Mouse (Mus musculus) hindlimb bud, embryonic 11.5 days (tissue): ENCODE measurements around the gene Hsd17b1.

ENCODE experiments used
- DNase-seq: peaks from one replicate; pipeline ENCODE4 v3.0.0-alpha.2; 2012; ENCODE audit warnings: low read depth, low spot score; ENCODE audit errors: extremely low spot score

Gene Hsd17b1

DNA sequence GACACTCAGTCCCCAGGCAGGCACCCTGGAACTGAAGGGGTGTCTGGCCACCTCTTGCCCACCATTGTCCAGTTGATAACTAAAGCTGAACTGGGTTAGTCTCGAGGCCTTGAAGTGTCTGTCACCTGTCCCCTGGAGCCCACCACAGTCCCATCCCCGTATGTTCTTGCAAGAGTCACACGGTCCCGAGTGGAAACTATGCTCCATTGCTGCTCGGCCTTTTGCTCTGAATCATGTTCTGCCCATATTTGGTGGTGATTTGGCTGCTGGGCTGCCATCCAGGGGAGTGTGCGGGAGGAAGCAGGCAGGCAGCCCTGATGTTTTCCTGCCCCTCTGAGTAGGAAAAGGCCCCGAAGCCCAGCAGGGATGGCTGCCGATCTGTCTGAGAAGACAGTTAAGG lies 18.1 kb upstream of the Hsd17b1 start:
- DNase-seq: no peak

DNA sequence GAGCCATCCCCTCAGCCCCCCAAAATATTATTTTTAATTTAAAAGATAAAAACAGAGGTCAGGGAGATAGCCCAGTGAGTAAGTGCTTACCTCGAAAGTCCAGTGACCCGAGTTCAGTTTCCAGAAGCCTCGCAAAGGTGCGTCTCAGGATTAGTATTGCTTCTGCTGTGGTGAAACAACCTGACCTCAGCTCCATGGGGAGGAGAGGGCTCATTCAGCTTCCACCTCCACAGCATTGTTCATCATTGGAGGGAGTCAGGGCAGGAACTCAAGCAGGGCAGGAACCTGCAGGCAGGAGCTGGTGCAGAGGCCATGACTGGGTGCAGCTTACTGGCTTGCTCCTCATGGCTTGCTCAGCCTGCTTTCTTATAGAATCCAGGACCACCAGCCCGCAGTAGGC lies 17.2 kb upstream of the Hsd17b1 start:
- DNase-seq: no peak

- no peak for DNase-seq
These were observed 15.9 kb upstream of the Hsd17b1 start for GRCm38 (mm10) chr11:101062165-101062884.

- DNase-seq: no peak
These were observed 15.1 kb upstream of the Hsd17b1 start for GRCm38 (mm10) chr11:101062971-101063675.

GRCm38 (mm10) chr11:101063676-101064327 lies 14.4 kb upstream of the Hsd17b1 start:
- no peak for DNase-seq

DNA sequence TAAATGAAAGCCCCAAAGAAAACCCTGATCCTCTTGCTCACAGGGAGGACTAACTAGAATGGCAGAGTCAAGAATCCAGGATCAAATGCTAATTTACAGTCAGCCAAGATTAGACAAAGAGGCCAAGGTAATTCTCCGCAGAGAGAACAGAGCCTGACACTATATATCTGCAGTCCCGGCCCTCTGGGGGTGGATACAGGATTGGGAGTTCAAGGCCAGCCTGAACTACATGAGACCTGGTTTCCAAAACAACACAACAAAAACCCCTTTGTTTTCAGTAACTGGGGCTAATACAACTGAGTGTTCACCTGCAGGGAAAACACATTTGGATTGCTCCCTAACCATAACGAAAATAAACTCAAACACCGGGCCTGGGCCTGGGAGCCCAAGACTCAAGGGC lies 13.7 kb upstream of the Hsd17b1 start:
- no peak for DNase-seq

- DNase-seq: no peak
These were observed 13.2 kb upstream of the Hsd17b1 start for GRCm38 (mm10) chr11:101065002-101065401.

DNA sequence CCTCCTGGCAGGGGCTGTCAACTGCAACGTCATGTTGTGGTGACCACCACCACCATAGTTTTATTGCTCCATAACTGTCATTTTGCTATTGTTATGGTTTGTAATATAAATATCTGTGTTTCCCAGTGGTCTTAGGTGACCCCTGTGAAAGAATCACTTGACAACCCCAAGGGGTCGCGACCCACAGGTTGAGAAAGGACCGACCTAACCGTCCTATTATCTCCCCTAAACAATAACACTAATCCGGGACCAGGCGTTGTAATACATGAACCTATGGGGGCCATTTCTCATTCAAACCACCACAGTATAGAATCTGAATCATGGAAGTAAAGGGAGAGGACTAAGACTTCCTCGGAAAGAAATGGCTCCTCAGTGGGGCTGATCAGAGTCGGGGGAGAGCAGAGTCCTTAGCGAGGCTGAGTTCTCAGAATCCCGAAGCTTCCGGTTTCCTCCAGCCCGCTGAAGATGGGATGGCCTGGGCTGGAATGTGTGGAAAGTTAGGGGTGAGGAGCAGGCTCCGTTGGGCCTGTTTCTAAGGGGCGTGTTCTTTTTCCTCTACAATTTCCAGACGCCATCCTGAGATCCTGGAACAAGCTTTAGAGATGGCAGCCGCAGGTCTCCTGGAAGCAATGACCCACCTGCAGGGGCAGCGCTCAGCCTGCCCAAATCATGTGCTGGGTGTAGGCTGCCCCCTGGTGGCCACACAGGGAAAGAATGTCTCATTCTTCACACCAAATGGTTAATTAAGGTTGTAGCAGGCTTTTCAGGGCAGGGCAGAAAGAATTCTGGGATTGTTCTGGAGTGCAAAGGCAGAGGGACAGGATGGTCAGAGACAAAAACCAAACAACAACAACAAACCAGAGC lies 11.4 kb upstream of the Hsd17b1 start:
- peak; percentile 69 for DNase-seq

- DNase-seq: no peak
These were observed 8.6 kb upstream of the Hsd17b1 start, which contains the start of gene Naglu for GRCm38 (mm10) chr11:101069391-101070188. Gene Naglu (plus strand): TSS chr11:101070012.

GRCm38 (mm10) chr11:101070189-101070527 lies 8.1 kb upstream of the Hsd17b1 start:
- no peak for DNase-seq

DNA sequence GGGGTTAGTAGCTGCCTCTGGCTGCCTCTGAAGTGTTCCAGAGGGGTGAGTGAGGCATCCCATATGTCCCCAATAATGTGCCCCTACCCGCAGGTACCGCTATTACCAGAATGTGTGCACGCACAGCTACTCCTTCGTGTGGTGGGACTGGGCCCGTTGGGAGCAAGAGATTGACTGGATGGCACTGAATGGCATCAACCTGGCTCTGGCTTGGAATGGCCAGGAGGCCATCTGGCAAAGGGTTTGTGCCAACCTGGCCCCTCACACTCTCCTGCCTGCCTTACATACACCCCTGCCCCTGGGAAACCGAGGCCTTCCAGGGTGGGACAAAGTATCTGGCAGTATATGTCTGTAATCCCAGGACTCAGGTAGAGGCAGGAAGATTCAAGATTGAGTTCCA lies 7.2 kb upstream of the Hsd17b1 start:
- DNase-seq: no peak

DNA sequence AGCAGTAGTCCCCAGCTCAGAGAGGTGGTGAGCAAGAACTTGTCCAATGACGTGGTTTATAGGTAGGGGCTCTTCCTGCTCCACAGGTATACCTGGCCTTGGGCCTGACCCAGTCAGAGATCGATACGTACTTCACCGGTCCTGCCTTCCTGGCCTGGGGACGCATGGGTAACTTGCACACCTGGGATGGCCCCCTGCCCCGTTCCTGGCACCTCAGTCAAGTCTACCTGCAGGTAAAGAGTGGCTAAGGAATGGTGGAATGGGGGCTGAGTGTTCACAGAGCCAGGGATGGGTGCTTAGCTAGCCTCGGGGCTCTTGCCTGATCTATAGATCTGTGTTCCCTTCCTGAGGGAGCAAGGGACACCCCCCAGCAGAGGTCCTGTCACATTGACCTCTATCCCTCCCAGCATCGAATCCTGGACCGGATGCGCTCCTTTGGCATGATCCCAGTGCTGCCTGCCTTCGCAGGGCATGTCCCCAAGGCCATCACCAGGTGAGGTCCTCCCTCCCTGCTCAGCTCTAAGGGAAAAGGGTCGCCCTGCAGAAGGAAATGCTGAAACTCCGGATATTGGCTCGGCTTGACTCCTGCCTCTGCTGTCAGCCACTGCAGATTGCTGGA lies 6.3 kb upstream of the Hsd17b1 start:
- DNase-seq: no peak

DNA sequence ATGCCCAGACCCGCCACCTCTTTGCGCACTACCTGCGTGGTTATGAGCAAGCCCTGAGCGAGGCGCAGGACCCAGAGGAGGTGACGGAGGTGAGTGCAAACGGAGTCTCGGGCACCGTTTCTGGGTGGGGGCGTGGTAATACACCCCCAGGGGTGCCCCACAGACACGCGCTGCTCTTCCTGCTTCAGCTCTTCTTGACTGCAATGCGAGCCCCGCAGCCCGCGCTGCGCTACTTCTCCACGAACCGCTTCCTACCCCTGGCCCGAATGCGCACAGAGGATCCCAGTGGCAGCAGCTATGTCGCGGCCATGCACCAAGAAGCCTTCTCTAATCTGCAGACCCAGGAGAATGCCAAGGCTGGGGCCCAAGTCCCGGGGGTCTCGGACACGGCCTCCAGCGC lies 1.5 kb downstream of the Hsd17b1 start:
- DNase-seq: no peak

DNA sequence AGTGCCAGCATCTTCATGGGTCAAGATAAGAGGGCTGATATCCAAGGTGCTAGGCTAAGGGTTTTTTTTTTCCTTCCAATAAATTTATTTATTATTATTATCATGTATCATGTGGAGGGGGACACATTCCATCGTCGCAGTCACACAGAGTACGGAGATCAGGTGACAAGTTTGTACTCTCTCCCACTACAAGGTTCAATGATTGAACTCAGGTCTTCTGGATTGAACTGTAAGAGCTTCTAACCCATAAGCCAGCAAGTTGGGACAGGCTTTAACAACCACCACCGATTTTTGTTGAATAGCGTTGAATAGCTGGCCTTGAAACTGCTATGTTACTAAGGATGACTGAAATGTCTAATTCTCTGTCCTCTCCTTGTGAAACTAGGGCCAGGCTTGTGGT lies 2.2 kb downstream of the Hsd17b1 start:
- no peak for DNase-seq

DNA sequence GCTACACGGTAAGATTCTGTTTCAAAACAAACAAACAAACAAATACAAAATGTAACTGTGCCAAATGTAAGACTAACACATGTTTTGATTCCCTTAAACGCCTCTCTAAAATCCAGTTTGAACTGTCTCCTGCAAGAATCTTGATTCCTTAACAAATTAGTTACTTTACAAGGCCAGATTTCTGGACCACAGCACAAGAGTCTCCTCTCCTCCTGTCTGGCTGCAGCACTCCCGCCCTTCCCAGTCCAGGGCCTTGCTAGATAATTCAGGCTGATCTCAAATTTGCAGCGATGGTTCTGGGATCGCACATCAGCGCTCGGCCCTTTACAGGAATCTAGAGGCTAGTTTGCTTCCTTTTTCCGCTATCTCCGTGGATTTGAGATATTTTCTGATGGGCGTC lies 3.4 kb downstream of the Hsd17b1 start:
- no peak for DNase-seq

DNA sequence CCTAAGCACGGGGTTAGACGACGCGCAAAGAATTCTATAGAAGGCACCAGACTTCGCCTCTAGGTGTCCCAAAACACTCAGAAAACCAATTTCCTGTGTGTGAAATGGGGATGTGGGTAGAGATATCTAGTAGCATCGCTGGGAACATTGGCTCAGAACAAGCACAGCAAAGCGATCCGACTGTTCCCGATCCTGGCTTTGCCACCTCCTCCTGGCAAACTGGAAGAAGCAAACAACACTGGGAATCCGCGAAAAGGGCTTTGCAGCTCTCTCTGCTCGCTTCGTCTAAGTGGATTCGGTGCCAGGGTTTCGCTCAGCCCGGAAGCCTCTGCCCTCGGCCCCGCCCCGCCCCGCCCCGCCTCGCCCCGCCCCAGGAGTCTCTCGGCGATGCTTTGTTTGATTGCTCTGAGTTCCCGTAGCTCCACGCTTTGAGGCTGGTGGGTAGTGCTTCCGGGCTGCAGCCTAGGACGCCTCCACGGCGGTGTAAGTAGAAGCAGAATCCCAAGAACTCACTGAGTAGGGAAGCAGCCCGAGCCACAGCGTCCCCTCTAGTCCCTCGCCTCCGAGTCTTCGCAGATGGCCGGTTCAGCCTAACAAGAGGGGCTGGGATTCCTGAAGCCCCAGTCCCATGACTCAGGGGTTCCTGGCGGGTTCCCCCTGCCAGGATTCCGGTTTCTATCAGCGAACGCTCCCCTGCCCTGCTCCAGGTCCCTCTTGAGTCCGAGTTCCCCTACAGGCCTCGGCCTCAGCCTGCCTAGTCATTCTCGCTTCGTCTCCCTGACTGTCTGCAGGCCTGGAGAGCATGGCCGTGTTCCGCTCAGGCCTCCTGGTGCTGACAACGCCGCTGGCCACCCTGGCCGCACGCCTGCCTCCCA lies 4.2 kb downstream of the Hsd17b1 start, which contains the start of gene Coasy:
Gene Coasy, plus strand, starts transcription at position 358 of the 875 bp plus-strand sequence.
- peak; percentile 87 for DNase-seq

DNA sequence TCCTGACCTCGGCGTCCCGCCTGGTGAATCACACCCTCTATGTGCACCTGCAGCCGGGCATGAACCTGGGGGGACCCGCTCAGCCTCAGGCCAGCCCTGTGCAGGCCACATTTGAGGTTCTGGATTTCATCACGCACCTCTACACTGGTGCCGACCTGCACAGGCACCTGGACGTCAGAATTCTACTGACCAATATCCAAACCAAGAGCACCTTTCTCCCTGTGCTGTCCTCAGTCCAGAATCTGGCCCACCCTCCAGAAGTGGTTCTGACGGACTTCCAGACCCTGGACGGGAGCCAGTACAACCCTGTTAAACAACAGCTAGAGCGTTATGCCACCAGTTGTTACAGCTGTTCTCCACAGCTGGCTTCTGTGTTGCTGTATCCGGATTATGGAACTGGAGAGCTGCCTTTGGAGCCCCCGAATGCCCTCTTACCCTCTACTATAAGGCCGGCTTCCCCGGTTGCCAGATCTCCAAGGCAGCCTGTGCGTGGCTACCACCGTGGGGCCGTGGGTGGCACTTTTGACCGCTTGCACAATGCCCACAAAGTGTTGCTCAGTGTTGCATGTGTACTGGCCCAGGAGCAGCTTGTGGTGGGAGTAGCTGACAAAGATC lies 5.0 kb downstream of the Hsd17b1 start:
- no peak for DNase-seq

DNA sequence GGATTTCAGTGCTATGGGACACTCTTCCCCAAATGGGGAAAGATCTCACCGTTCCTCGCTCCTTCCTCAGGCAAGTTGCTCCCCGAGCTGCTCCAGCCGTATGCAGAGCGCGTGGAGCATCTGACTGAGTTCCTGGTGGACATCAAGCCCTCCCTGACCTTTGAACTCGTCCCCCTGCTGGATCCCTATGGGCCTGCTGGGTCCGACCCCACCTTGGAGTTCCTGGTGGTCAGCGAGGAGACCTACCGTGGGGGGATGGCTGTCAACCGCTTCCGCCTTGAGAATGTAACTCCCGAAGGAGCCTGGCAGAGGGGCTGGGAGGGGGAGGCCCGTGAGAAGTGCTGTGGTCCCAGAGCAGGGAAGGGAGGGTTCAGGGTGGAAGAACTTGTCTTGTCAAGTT lies 6.0 kb downstream of the Hsd17b1 start:
- no peak for DNase-seq

DNA sequence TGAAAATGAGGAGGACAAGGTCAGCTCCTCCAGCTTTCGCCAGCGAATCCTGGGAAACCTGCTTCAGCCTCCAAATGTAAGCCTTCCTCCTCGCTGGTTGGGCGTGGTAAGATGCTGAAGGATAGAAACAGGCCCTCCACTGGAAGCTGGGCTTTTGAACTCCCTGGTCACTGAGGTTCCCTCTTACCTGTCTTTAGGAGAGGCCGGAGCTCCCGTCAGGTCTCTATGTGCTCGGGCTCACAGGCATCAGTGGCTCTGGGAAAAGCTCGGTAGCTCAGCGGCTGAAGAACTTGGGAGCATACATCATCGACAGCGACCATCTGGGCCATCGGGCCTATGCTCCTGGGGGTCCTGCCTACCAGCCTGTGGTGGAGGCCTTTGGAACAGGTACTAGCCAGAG lies 6.6 kb downstream of the Hsd17b1 start:
- no peak for DNase-seq
